Mouse (Mus musculus): Measurements from ENCODE around the gene Rbfox1. TPM values are rescaled to one million over a fixed set of nuclear protein-coding genes. Genes with fewer than 3 reads are reported as not detected.

Rbfox1 gene
- polyA plus RNA-seq (2017; shearing (Covaris generic)), result not detected

DNA sequence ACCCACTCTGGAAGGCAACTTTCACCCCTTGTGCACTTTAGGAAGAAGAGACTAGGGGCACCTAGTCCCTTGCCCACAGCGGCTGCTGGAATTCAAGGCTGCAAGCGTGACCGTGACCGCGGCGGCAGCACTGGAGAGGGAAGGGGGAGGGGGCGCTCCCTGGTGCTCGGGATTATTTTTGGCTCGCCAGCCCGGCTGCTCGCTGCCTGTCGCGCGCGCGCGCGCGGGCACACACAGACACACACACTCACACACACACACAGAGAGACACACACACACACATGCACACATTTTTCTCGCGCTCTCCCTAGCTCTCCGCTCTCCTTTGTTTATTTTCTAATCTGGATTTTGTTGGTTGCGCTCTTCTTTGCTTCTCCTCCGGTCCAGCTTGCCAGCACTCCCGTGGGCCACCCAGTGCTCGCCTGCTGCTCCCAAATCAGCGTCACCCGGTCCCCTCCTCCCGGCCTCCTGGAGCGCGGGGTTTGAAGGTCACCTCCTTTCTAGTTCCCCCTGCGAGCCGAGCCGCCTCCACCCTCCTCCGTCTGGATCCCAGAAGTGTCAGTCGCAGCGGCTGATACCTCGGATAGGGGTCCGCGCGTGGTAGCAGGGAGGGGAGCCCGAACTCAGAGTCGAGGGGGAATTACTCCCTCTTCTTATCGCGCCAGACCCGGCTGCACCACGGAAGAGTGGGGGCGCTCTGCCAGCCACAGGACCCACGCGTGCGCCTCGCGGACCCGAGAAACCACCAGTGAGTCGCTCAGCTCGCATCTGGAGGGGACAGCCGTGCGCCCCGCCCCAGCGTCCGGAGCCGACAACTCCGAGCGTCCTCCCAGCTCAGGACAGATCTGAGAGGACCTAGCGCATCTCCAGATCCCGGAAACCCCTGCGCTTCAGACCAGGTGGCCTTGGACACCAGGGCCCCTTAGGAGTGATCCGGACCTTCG, at the start of gene Rbfox1:
Gene Rbfox1 (plus strand): TSS at position 610 of the 944 bp plus-strand sequence.

